Mouse (Mus musculus): ENCODE measurements around the gene Kcnma1. TPM values are rescaled to one million over a fixed set of nuclear protein-coding genes. Genes with fewer than 3 reads are reported as not detected.

Kcnma1 gene
- total RNA-seq, 2 experiments from 2014 or later = not detected

DNA sequence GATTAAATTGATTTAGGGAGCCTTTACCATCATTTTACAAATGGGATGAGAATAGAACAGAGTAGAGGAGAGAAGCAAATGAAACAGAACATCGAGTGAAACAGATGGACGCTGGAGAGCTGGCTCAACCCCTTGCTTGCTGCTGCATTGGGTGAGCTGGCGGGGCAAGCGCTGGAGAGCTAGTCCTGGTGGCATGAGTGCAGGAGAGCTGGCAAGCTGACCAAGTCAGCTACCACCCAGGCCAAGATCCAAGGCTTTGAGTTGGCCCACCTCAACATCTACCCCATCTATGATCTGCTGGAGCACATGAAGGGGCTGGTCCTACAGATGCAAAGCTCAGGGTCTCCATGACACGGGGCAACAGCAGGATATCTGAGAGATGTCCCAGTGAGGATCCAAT lies 301.4 kb downstream of the Kcnma1 start:
- ATAC-seq (replicated peaks; ENCODE audit: poor library complexity, severe bottlenecking) = no peak

DNA sequence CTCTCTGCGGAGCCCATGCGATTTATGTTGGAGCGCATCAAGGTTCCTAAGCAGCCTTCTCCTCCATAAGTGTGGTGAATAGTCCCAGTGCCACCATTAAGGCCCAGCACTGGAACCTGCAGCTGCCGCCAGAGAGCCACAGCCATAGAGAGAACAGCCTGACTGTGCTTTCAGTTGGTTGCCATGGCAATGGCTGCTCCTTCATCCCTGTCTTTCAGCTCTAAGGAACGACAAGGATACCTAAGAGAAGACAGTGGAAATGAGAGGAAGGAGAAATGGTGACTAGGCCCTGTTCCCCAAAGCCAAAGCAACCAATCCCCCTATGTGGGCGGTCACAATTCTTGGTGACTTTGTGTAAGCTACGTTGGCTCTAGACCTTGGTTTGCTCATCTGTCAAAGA lies 303.3 kb downstream of the Kcnma1 start:
- ATAC-seq (replicated peaks; ENCODE audit: poor library complexity, severe bottlenecking) = no peak

DNA sequence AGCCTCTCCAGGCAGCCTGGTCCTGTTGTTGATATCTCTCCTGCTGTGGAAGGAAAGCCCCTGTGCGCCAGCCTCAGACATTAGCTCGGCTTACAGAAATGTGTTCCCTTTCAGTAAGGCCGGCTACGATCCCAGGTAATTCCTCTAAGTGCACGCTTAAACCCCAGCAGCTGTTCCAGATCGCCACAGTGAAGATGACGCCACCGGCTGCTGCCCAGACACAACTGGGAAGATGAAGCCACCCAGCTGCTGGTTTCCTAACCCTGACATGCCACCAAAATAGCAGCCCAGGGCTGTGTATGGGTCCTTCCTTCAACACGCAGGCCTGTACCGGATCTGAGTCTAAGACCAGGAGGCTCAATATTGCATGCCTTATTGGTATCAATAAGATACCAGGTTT lies 307.5 kb downstream of the Kcnma1 start:
- ATAC-seq (replicated peaks; ENCODE audit: poor library complexity, severe bottlenecking) = no peak

DNA sequence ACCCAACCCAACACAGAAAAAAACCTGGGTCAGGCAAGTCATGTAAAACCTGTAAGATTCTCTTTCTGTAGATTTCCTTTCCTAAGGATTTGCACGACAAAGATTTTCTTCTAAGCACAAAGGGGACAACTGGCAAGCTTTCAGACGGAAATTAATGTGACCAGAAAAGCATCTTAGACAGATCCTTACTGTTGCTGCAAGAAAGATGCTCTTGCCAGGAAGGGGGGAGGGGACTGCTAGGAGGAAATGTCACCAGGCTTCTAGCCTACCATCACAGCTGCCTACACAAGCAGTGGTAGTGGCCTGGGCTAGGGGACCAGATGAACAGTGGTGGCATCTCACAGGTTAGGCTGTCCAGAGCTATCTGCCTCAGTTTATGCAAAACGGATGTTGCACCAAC lies 308.6 kb downstream of the Kcnma1 start:
- ATAC-seq (replicated peaks; ENCODE audit: poor library complexity, severe bottlenecking) = no peak

DNA sequence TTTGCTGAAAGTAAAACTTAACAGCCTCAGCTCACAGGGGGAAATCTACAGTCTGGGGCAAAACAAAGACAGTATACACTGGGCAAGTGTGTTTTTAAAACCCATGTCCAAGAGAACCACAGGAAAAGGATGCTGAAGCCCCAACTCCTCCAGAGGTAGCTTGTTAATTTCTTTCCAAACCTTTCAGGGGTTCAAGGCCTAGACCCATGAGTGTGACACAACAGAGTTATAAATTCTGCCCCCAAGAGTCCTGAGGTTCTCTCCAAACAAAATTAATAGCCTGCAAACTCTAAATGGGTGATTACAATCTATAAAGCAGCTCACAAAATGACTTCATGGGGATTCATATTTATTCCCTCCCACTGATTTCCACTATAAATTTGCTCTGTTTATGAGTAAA lies 310.0 kb downstream of the Kcnma1 start:
- ATAC-seq (replicated peaks; ENCODE audit: poor library complexity, severe bottlenecking) = no peak

DNA sequence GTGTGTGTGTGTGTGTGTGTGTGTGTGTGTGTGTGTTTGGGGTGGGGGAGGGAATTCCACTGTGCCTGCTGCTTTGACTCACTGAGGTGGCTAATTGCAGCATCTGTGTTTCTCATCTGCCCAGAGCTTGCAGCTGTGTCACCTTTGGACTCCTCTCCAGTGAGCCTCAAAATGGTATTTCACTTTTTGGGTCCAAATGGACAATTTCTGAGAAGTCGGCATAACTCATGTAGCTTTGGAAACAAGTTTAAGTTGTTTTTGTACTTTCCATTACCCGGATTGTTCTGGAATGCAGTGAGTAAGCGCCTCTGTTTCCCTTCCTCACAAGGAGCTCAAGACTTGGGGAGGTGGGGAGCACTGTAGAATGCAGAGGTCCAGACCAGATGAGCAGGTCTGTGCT lies 317.9 kb downstream of the Kcnma1 start:
- no peak for ATAC-seq (replicated peaks; ENCODE audit: poor library complexity, severe bottlenecking)

DNA sequence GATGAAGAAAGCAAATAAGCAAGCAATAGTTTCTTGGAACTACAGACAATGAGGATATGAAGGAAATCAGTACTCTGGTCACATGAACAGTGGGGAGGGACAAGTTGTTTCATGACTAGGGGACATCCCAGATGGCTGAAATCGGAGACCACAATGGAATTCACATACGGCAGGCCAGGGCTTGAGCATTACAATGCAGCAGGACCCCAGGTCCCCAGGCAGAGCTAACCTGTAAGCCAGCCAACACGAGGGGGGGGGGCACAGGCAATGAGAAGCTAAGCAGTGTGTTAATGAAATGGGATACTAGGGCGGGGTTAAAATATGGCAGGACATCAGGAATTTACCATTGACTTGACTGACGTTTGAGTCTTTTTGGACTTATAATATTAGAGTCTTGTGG lies 324.6 kb downstream of the Kcnma1 start:
- no peak for ATAC-seq (replicated peaks; ENCODE audit: poor library complexity, severe bottlenecking)

DNA sequence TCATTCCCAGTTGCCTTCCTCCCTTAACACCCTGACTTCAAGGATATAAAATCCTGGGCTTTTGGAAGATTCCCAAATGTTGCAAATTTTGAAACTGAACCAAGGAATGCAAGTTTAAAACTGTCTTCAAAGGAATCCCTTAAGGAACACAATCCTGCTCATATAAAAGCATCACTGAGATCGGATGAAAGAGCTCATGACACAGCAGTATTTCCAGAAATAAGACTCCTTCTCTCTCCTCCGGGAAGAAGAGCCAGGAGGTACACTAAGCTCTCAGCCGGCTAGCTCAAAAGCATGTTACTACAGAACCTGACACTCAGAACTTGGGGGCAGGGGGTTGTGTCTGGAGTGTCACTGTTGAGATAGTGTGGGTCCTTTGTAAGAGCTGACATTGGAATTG lies 325.8 kb downstream of the Kcnma1 start:
- ATAC-seq (replicated peaks; ENCODE audit: poor library complexity, severe bottlenecking) = no peak

DNA sequence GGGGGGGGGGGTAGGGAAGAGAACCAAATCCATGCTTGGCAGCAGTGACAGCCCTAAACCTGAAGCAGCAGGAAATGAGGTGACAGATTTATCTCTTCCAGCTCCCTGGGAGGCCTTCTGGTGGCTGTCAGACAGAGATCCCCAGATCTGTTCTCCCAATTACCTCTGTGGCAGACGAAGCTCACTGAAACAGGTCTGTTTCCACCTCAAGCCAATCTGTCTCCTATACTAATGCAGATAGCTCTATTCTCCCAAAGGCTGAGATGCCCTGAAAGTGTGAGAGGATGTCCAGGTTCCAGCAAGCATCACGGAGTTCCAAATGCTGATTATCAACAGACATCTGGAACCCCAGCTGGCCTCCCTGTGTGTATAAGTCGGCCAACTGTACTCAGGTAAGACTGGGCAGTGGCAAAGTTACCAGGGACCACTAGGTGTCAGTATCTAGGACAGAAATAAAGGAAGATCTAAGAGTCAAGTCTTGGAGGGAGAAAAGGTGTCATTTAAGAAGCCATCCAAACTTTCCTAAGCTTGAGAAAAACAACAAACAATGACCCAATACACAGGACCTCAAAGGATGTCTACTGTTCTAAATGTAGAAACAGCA lies 329.7 kb downstream of the Kcnma1 start:
- no peak for ATAC-seq (replicated peaks; ENCODE audit: poor library complexity, severe bottlenecking)

DNA sequence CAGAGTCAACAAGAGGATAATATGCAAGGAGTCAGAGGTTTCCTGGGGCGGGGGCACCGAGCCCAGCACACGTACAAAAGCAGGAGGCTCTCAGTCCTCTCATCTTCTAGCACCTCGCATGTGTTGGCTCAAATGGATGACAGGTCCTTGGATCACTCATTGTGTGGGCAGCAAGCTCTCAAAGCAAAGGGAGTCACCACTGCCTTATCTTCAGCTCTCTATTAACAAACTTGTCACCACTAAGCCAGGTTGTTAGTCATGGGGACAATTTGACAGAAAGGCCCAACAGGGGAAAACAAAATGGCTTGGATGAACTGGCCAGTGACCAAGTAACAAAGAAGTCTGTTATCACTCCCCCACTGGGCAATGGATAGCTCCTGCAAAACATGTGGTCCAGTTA lies 331.5 kb downstream of the Kcnma1 start:
- no peak for ATAC-seq (replicated peaks; ENCODE audit: poor library complexity, severe bottlenecking)

DNA sequence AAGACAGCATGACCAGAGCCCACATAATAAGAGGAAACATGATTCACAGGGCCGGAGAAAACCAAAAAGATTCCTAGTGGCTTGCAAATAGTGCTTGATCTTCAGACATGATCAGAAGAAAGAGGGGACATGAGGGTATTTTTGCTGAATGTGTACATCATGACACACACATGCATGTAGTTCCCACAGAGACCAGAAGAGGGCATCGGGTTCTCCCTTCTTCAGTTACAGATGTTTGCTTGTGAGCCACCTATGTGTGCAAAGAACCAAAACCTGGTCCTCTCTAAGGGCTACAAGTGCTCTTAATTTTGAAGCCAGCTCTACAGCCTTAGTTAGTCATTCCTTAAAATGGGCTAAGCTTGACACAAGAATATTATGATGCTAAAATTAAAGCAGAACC lies 334.9 kb downstream of the Kcnma1 start:
- no peak for ATAC-seq (replicated peaks; ENCODE audit: poor library complexity, severe bottlenecking)

DNA sequence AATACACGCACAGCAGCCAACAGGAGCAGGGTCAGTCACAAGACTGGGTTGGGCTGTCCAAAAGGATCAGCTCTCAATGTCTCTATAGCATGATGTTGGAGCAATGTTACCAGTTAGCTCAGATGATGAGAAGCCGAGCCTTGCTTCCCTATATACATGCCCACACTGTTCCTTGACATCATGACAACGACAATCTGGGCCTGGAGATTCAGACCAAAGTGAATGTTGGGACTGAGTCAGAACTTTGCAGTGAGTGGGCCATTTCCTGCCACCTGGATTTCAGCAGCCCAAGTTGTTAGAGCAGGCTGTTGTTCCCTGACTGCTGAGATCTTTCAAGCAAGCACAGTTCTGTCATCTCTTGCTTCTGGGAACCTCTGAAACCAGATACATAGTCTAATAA lies 347.9 kb downstream of the Kcnma1 start:
- ATAC-seq (replicated peaks; ENCODE audit: poor library complexity, severe bottlenecking) = no peak

DNA sequence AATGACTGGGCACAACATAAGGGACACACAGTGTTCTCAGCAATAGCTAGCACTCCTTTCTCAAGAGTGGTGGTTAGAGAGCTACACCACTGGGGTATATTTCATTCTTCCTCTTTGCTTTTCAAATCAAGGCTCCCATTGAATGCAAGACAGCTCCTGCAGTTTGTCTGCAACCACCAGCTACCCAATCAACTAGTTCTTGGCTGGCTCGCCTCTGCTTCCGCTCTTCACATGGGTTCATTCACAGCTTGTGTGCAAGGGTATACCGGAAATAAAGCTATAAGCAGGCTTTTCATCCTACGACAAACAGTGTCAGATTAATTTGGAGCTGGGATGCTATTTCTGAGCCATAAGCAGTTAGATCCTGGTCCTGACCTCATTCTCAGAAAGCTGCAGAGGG lies 362.6 kb downstream of the Kcnma1 start:
- ATAC-seq (replicated peaks; ENCODE audit: poor library complexity, severe bottlenecking) = no peak

DNA sequence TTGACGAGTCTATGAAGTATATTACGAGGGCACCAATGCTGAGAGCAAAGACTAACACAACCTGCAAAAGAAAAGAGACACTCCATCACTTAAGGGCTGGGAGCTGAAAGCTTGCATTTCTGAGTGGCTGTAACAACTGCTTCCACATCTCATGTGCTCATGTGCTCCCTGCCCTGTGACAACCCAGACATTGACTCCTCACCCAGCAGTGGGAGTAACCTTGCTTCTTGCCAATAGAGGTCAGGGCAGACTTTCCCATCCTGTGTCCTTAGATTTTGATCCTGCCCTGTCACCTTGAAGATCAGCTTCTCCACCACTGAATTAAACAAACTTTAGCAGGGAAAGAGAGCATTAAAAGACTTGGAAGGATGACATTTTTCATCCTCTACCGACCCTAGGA lies 364.2 kb downstream of the Kcnma1 start:
- no peak for ATAC-seq (replicated peaks; ENCODE audit: poor library complexity, severe bottlenecking)

DNA sequence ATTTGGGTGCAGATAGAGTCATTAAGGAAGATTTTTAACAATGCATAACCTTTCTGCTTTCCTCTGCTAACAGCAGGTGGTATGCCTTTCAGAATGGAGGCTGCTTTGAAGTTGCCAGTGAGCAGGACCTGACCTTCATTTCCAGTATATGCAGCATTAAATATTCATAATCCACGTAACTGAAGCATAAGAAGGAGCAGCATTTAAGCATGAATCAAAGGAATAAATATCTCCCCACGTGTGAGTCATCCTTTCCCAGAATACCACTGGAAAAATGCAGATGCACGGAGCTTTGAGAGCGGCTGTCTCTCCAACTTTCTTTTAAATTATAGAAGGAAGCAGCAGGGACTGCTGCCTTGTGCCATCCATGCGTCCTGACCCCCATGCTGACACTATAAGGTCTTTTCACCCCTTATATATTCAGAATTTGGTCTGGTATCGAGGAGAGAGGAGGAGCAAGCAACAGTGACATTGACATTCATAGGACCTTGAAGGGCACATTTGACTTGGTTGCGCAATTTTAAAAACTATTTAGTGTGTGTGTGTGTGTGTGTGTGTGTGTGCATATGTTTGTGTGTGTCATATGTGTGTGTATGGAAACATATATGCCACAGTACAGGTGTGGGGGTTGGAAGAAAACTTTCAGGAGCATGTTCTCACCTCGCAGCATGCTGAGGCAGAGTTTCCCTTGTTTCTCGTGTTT lies 368.8 kb downstream of the Kcnma1 start:
- ATAC-seq (replicated peaks; ENCODE audit: poor library complexity, severe bottlenecking) = no peak

DNA sequence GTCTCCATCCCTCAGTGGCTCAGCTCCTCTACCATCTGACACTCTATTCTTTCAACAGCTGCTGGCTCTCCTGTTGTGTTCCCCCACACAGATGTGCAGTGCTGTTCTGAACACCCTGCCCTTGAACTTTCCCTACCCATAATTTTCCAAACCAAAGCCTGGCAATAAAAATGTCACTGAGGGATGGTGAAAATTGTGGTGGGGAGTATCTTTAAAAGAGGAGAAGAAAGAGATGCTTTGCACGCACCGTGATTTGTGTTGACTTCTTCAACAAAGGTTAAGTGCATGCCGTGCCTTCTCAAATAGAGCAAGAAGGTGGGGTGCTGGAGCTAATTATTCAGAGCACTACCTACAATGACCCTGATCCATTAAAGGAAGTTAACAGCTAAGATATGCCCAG lies 371.1 kb downstream of the Kcnma1 start:
- no peak for ATAC-seq (replicated peaks; ENCODE audit: poor library complexity, severe bottlenecking)

DNA sequence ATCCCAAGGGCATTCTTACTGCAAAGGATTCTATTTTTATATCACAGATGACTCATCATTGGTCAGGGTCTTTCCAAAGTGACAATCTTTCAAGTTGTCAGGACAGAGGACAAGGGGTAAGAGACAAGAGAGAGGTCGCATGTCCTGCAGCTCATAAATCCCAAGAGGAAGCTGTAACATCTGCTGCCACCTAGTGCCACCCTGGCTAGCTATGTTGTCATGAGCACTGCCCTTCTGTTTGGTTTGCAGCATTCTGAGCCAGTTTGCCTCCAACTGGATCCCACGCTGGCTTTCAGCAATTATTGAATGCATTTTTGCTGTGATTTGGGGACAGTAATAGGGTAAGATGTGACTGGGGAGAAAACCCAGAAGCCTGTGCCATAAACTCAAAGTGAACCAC lies 373.6 kb downstream of the Kcnma1 start:
- ATAC-seq (replicated peaks; ENCODE audit: poor library complexity, severe bottlenecking) = no peak

DNA sequence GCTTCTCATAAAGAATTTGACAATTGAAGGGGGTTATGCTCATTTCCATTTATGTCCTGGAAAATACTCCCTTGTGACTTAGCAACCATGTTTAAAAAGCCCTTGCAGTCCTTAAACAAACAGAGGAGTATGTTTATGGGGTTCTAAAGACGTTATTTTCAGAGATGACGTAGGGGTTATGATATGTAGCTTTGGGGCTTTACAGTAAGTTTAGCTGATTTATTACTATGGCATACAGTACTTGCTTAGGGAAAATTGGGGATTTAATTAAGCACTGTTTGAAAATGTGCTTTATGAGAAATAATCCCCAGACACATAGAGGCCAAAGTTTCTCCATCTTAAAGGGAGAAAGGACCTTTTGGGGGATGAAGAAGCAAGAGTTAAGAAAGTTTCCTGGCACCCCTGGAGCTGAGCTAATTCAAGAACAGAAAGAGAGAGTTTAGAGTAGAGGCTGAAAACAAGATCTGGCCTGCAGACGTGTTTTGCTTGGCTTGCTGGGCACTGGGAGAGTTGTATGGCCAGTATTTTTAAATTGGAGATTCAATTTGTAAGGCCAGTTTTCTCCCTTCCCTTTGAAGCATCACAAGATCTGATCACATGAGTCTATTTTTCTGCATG lies 376.1 kb downstream of the Kcnma1 start:
- no peak for ATAC-seq (replicated peaks; ENCODE audit: poor library complexity, severe bottlenecking)

DNA sequence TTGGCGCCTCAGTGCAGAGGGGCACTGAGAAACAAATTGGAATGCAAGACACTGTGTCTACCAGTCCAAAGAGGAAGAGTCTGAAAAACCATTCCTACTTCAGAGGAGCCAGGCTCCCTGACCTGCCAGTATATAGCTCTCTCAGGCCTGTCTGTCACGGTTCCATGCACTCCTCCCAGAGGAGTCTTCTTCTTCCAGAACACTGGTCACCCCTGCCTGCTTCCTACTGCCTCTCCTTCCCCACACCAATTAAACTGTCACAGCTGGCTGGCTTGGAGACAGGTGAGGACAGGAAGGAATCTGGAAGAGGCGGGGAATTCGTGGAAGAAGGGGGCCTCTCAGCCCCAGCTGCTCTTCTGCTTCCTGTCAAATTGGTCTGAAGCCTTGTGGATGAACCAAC lies 378.4 kb downstream of the Kcnma1 start:
- no peak for ATAC-seq (replicated peaks; ENCODE audit: poor library complexity, severe bottlenecking)

DNA sequence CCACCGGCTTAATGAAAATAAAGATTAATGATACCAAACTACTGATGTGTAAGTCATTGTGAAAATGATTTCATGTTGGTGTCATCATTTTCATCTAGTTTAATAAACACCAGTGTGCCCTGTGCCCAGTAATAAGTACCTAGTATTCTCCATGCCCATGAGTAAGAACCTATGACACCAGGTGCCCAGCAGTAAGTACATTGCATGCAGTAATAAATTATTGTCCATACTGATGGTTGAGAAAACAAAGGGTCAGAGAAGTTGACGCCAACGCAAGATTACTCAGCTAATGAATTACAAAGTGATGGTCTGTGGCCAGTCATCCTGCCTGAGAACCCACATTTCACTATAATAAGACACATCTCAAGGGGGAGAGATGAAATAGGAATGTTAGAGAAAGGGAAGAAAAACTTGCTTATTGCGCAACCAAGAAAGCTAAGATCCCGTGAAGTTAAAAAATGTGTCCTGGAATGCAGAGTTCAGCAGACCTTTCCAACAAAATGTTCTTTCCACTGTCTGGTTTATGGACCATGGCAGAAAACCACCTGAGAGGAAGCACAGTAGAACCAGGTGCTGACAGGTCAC lies 381.2 kb downstream of the Kcnma1 start:
- ATAC-seq (replicated peaks; ENCODE audit: poor library complexity, severe bottlenecking) = no peak

DNA sequence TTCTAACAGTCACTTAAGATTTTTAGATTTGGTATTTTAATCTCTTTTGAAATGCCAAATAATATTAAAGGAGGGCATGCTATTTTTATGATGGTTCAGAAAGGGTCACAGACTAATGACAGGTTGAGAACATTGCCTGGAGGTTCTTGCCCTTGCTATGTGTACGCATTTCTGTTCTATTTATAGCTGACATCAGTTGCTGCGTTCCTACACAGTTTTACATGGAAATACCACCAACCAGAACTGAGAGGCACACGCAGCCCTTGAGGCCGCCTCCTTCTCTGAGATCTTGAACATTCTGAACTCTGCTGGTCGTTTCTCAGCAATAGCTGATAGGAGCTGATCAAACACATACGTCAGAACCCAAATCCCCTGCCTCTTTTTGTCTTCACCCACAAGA lies 387.4 kb downstream of the Kcnma1 start:
- no peak for ATAC-seq (replicated peaks; ENCODE audit: poor library complexity, severe bottlenecking)

DNA sequence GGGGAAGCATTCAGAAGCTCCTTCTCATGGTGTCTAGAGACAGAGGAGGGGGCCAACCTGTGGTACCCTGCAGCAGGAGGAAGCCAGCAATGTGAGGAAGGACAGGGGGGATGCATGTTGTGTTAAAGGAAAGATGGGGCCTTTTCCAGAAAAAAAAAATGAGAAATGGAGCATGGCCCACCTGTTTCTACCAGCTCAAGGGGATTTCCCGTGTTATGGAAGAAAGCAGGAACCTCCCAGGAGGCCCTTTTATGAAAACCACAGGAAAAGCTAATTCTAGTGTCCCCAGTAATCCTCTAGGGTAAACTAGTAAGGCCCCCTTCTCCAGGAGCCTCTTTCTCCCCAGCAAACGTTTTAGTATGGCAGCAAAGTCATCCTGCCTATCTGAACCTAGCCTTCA lies 388.2 kb downstream of the Kcnma1 start:
- no peak for ATAC-seq (replicated peaks; ENCODE audit: poor library complexity, severe bottlenecking)
